Mouse (Mus musculus) kidney, adult 8-10 months (tissue): ENCODE measurements around the gene Ube2f.

Experiments used
- DNase-seq, 2 experiments: peaks; one replicate each; pipeline ENCODE4 v3.0.0; 2022

The Ube2f gene

GRCm38 (mm10) chr1:91299026-91299706 is 49.1 kb downstream of the Ube2f start:
- DNase-seq, result no peak

DNA sequence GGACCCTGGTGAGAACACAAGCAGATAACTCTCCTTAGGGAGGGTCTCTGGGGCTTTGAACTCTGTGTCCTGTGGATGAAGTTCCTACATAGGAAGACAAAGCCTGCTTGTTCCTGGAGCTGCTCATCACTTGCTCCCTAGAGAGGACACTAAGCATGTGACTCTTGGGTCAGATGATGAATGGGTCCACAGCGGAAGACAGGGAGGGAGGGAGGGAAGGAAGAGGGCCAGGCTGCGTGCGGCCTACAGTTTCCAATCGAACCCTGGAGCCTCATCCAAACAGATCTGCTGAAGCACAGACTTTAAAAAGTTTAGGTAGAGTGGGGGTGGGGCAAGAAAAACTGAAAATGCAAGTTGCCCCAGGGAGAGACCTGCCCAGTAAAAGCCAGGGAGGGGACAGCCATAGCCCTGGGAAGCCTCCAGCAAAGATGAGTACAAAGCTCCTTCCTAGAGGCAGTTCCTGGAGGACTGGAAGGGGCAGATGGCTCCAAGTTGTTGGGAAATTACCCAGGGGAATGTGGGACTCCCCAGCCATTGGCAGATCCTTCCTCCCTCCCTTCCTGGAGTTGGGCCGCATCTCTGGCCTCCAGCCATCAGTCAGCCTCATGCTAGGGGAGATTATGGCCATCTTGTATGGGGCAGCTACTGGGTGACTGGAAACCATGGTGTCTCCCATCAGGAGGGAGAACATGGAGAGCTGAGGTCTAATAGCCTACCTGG is 49.8 kb downstream of the Ube2f start:
- DNase-seq, result peak; percentile 53 to 66

- DNase-seq, result peak; percentile 75 to 80
Measured at GRCm38 (mm10) chr1:91301206-91301920, 51.3 kb downstream of the Ube2f start.

GRCm38 (mm10) chr1:91302021-91302420 is 51.9 kb downstream of the Ube2f start:
- DNase-seq, result no peak

- no peak for DNase-seq
Measured at GRCm38 (mm10) chr1:91304621-91305020, 54.5 kb downstream of the Ube2f start.

DNA sequence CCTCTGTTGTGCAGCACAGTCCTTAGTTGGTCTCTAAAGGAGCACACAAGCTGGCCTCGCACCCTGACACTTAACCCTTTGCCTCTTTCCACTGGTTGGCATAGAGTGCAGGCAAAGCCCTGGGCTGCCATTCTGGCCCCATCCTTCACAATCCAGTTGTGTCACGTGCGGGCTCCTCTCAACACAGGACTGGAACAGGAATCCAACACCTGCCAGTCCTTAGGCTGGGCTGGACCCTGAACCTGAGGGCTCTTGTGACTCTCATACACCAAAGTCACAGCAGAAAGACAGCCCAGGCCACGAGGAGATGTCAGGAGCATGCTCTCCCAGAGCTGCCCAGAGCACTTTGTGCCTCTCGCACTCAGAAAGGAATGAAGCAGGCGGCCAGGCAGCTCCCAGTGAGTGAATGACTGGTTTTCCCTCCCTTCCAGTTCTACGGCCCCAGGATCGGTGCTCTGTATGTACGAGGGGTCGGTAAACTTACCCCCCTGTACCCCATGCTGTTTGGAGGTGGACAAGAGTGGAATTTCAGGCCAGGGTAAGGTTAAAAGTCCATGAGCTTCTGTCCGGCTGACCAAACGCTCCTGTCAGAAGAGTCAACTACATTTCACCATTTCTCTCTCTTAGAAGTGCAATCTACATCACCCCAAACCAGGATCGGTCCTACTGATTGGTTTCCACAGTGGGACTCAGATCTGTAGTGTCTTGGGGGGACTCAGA is 59.4 kb downstream of the Ube2f start:
- DNase-seq, result peak; percentile 43 to 65

GRCm38 (mm10) chr1:91312273-91312672 is 62.2 kb downstream of the Ube2f start:
- DNase-seq, result no peak

- no peak for DNase-seq
Measured at GRCm38 (mm10) chr1:91313251-91313650, 63.1 kb downstream of the Ube2f start.

DNA sequence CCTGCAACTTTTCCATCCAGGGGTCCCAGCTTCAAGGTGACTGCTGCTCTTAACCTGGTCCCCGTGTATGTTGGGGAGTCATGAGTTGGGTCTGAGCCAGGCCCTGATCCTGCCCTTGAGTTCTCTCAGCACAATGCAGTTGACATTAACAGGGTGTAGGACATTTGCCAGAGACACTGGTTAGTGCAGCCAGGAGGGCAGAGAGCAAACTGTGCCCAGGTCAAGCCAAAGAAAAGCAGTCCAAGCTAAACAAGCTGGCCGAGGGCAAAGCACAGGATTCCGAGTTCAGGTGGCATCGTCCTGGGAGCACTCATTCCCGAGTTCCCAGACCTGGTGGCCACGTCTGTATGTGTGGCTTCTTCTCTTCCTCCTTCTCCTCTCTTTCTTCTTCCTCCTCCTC is 67.6 kb downstream of the Ube2f start:
- peak; percentile 67 to 82 for DNase-seq

- no peak for DNase-seq
Measured at GRCm38 (mm10) chr1:91321760-91322438, 71.8 kb downstream of the Ube2f start, which contains the start of gene Espnl. TSS of gene Espnl (plus strand) at chr1:91322075.

GRCm38 (mm10) chr1:91324646-91325045 is 74.5 kb downstream of the Ube2f start:
- DNase-seq, result no peak

DNA sequence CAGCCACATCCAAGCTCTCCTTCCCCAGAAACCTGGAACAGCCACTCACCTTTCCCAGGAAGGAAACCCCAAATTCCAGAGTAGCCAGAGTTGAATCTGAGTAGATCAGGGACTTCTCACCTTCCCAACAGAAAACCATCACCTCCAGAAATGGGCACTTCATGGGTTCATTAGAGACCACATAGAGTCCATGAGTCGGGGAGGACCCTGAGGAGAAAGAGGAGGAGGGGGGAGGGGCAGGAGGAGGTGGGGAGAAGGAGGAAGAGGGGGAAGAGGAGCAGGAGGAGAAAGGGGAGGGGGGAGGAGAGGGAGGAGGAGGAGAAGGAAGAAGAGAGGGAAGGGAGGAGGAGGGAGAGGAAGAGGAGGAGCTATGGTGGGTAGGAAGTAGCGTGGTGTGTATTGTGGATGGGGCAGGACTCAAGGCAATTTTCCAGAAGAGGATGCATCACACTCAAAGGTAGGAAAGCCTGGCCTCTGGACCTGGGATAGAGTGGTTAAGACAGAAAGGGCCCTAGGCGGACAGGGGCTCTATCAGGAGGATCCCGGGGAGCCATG is 75.5 kb downstream of the Ube2f start:
- no peak for DNase-seq

DNA sequence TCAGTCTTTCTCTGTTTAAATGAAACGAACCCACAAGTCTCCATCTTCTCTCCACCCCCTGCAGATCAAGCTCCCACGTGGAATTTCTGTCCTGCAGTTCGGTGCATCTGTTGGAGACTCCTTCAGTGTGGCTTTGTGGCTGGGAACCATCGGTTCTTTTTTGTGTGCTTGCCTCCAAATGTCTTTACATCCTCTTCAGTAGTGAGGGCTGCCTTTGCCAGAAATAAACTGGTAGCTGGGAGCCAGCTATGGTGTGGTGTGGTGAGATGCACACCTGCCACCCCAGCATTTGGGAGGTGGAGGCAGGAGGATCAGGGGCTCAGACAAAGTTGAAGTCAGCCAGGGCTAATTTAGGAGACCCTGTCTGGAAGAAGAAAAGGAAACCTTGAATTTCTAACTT is 82.0 kb downstream of the Ube2f start:
- no peak for DNase-seq

- DNase-seq, result no peak
Measured at GRCm38 (mm10) chr1:91333582-91333981, 83.5 kb downstream of the Ube2f start.

GRCm38 (mm10) chr1:91337355-91337754 is 87.3 kb downstream of the Ube2f start:
- no peak for DNase-seq
